Mouse (Mus musculus): ENCODE measurements around the gene Dnajb4.

Dnajb4 gene

DNA sequence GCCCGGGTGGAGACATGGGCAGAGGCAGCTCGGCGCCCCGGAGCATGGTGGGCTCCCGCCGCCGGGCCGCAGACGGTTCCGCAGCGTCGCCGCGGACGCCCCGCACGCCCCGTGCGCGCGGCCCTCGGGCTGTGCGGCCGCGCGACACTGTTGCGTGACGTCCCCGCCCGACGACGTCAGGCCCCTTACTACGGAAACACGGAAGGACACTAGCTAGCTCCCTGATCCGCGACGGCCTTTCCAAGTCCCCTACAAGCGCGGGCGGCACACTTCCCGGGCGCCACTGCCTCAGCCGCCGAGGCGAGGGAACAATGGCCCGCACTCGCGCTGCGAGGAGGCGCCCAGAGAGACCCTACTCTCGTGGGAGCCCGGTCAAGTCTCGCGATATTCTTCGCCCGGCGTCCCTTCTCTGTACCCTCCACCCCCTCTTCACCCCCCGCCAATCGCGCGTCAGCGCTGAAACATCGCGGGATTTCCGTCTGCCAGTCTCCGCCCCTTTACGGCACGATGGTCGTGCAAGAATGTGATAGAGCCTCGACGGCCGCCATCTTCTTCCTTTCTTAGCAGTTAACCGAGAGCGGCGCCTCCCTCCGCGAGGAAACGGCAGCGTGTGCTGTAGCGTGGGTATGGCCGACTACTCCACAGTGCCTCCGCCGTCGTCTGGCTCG lies at the start of gene Dnajb4, which contains the start of gene Fubp1:
Gene Dnajb4, minus strand, starts transcription at position 336 of the 668 bp plus-strand sequence.
Gene Fubp1, plus strand, starts transcription at position 456 of the 668 bp plus-strand sequence.
- in situ Hi-C loops (cut with MboI, MseI) = loop anchor here (10.0 kb wide), 1 partner anchor 1705 kb away; the partner anchor contains the start of gene Rabggtb

DNA sequence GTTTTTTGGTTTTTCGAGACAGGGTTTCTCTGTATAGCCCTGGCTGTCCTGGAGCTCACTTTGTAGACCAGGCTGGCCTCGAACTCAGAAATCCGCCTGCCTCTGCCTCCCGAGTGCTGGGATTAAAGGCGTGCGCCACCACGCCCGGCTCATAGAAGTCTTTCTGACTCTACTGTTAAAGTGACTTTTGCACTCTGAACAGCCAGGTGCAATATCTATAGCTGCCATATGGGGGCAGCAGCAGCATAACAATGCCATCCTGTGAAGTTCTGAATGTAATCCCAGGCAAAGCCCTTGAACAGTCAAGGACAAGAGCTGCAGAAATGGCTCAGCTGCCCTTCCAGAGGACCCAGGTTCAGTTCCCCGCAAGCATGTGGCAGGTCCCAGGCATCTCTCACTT lies 49.3 kb upstream of the Dnajb4 start:
- in situ Hi-C loops (cut with MboI, MseI) = loop anchor here (25.0 kb wide), 1 partner anchor 478 kb away; no protein-coding TSS in a partner anchor

GRCm38 (mm10) chr3:152257528-152257927 lies 47.4 kb upstream of the Dnajb4 start:
- in situ Hi-C loops (cut with MboI, MseI) = loop anchor here (25.0 kb wide), 1 partner anchor 480 kb away; no protein-coding TSS in a partner anchor

DNA sequence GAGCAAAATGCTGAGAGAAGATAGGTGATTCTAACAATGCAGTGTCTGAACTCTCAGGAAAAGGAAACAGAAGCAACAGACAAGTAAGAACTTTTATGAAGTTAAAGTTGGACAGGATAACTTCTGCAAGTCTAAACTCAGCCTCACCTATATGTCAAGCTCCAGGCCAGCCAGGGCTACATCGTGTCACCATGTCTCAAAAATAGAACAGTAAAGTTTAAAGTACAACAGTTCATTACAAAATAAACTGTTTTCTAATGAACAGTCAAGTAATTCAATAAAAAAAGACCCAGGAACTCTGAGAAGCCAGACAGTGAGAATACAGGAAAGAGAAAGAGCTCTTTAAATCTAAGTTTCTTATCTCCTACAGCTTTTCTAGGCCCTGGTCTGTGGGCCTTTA lies 40.4 kb upstream of the Dnajb4 start:
- in situ Hi-C loops (cut with MboI, MseI) = loop anchor here (25.0 kb wide), 1 partner anchor 487 kb away; no protein-coding TSS in a partner anchor

- in situ Hi-C loops (cut with MboI, MseI) = no loop called here
Measured at GRCm38 (mm10) chr3:152247708-152248107, 37.6 kb upstream of the Dnajb4 start.

DNA sequence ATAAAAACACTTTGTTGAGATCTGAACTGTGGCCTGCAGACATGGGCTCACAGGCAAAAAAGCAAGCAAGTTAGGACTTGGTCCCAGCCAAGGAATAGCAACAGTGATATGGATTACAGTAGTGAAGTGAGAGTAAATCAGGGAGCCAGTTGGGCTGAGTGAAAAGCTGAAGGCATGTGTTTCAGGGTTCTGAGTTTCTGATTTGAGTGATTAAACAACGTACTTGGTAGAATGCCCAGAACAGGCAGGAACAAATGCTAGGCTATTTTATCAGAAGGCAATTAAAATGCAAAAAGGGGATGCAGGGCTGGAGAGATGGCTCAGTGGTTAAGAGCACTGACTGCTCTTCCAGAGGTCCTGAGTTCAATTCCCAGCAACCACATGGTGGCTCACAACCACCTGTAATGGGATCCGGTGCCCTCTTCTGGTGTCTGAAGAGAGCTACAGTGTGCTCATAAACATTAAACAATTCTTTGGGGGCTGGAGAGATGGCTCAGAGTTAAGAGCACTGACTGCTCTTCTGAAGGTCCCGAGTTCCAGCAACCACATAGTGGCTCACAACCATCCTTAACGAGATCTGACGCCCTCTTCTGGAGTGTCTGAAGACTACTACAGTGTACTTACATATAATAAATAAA lies 35.3 kb upstream of the Dnajb4 start:
- in situ Hi-C loops (cut with MboI, MseI) = no loop called here

DNA sequence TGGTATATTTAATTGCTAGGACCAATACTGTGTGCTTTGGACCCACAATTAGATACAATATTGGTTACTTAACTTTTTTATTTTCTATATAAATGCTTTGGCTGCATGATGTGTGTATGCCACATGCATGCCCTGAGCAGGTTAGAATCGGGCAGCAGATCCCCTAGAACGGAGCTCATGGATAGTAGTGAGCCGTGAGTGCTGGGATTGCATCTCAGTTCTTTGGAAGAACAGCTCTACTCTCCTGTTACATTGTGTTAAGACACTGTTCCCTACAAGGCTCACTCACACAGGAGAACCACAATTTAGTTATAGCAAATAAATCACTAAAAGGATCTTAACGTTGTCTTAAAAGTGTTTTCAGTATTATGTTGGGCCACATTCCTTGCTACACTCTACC lies 33.2 kb upstream of the Dnajb4 start:
- in situ Hi-C loops (cut with MboI, MseI) = no loop called here

- in situ Hi-C loops (cut with MboI, MseI) = no loop called here
Measured at GRCm38 (mm10) chr3:152241098-152241497, 31.0 kb upstream of the Dnajb4 start.

DNA sequence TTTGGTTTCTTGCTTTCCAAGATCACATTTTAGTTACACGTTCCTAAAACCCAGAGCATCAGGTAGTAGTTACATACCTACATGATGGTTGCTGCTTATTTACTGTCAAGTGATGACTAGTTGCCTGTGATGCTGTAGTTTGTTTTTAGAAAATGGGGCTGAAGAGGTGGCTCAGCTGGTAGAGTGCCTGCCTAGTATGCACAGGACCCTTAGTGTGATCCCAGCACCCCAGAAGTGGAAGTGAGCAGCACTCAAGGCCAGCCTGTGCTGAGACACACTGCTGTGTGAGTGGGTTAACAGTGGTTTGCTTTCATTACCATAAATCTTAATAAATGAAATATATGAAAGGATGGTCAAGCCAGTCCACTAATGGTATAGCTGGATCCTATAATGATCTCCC lies 29.5 kb upstream of the Dnajb4 start:
- in situ Hi-C loops (cut with MboI, MseI) = no loop called here

DNA sequence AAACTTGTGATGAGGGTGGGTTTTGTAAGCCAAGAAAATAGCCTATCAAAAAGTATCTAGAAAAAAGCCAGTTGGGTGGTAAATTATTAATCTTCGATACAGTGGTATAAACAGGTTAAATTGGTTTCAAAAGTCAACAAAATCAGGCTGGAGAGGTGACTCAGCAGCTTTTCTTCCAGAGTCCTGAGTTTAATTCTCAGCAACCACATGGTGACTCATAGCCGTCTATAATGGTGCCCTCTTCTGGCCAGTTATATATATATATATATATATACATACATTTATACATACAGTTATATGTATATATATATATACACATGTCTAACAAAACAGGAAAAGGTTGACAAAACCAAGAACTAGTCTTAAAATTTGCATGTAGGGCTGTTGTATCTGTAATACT lies 28.7 kb upstream of the Dnajb4 start:
- in situ Hi-C loops (cut with MboI, MseI) = no loop called here

- in situ Hi-C loops (cut with MboI, MseI) = no loop called here
Measured at GRCm38 (mm10) chr3:152235805-152236204, 25.7 kb upstream of the Dnajb4 start.

DNA sequence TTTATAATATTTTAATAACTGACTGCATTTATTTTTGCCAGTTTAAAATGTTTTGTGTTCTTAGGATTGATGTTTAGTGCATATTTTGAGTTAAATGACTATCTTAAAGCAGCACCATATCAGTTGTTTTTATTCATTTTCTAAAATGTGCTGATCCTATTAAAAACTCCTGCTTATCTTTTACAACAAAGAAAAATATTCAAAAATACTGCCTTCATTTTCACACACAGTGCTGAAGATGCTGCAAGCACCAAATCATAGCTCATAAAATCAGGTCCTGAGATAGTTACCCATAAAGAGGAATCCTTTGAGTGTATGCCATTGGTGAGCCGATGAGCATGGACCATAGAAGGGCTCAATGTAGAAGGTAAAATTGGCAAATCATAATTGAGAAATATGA lies 25.1 kb upstream of the Dnajb4 start:
- in situ Hi-C loops (cut with MboI, MseI) = no loop called here

- in situ Hi-C loops (cut with MboI, MseI) = no loop called here
Measured at GRCm38 (mm10) chr3:152231333-152232100, 21.4 kb upstream of the Dnajb4 start.

- in situ Hi-C loops (cut with MboI, MseI) = no loop called here
Measured at GRCm38 (mm10) chr3:152229271-152229670, 19.2 kb upstream of the Dnajb4 start.

- in situ Hi-C loops (cut with MboI, MseI) = no loop called here
Measured at GRCm38 (mm10) chr3:152228843-152229242, 18.7 kb upstream of the Dnajb4 start.

GRCm38 (mm10) chr3:152225906-152226305 lies 15.8 kb upstream of the Dnajb4 start:
- in situ Hi-C loops (cut with MboI, MseI) = no loop called here

DNA sequence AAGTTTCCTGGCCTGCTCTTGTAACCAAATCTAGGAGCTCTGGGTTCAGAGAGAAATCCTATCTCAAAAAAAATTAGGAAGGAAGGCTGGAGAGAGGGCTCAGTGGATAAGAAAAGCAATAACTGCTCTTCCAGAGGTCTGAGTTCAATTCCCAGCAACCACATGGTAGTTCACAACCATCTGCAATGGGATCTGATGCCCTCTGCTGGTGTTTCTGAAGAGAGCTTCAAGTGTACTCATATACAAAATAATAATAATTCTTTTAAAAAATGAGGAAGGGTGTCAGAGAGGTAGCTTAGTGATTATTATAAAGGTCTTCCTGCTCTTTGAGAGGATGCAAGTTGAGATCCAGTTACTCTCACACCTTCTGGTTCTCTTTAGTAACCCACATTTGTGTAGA lies 14.8 kb upstream of the Dnajb4 start:
- in situ Hi-C loops (cut with MboI, MseI) = no loop called here

- in situ Hi-C loops (cut with MboI, MseI) = loop anchor here (10.0 kb wide), 1 partner anchor 1701 kb away; the partner anchor contains the start of gene Rabggtb
Measured at GRCm38 (mm10) chr3:152213416-152213815, 3.3 kb upstream of the Dnajb4 start.

DNA sequence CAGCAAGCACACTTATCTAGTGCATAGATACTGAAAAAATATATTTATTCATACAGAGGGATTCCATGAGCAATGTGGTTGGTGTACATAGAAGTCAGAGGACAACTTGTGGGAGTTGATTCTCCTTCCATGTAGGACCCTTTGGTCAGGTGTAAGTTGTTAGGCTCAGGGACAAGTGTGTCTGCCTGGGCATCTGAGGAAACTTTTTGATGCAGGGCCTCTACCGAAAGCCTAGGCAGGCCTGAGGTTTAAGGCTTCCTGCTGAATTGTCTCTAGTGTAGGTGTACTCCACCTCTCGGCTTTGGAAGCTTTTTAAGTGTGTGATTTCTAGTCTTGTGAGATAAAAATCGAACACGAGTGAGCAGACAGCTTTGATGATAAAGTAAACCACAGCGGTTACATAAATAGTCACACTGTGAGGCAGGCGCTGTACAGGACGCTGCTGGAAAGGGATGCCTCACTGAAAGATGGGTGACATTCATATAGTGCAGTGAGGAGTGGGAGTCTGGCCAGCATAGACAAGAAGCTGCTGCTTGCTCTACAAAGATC lies 1.7 kb upstream of the Dnajb4 start:
- in situ Hi-C loops (cut with MboI, MseI) = loop anchor here (10.0 kb wide), 1 partner anchor 1703 kb away; the partner anchor contains the start of gene Rabggtb

DNA sequence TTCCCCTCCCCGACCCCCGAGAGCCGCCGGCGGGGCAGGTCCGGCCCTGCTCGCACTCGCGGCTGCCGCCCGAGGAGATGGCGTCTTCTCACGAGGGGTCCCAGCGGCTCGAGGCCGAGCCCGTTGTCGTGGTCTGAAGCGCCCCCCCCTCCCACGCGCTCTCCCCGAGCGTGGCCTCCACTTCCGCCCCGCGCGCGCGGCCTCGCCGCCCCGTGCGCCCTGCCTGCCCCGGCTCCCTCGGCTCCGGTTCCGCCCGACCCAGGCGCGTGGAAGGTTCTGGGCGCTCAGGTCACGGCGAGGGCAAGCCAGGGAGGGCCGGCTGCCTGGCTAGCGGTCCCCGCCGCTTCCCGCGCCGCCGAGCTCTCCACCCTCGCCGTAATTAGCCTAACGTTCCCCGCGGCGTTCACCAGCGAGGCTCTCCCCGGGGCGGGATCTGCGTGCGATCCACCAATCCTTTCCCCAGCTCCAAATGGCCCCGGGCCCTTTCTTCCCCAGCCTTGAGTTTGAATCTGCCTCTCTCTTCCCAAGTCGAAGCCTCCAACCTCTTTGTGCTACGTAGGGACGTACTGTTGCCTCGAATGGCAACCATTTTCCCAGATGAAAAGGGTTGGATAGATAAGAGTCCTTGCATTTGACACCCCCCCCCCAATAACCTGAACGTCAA lies 758 bp upstream of the Dnajb4 start:
- in situ Hi-C loops (cut with MboI, MseI) = loop anchor here (10.0 kb wide), 1 partner anchor 1704 kb away; the partner anchor contains the start of gene Rabggtb
